Mouse (Mus musculus): ENCODE measurements at regions not wholly inside any gene's neighbourhood (a gene's known extent, or its start where the extent isn't known, plus 50 kb on each side); places are given as distances from the start of the nearest gene placed in this dataset.

- DNase-seq, result no peak
These were observed 50.4 kb upstream of the Atg10 start for GRCm38 (mm10) chr13:91274131-91274530.

GRCm38 (mm10) chr13:91274615-91275014 is 50.8 kb upstream of the Atg10 start:
- no peak for DNase-seq

GRCm38 (mm10) chr13:91279487-91279886 is 55.7 kb upstream of the Atg10 start:
- no peak for DNase-seq

- no peak for DNase-seq
These were observed 71.9 kb upstream of the Atg10 start for GRCm38 (mm10) chr13:91295552-91296170.

GRCm38 (mm10) chr13:91296521-91297160 is 72.9 kb upstream of the Atg10 start:
- DNase-seq, result no peak

GRCm38 (mm10) chr13:91301849-91302248 is 78.1 kb upstream of the Atg10 start:
- DNase-seq, result no peak

GRCm38 (mm10) chr13:91305697-91306405 is 82.1 kb upstream of the Atg10 start:
- no peak for DNase-seq

GRCm38 (mm10) chr13:91306545-91306944 is 82.8 kb upstream of the Atg10 start:
- DNase-seq, result no peak

GRCm38 (mm10) chr13:91312905-91313571 is 89.3 kb upstream of the Atg10 start:
- no peak for DNase-seq

GRCm38 (mm10) chr13:91322331-91322730 is 98.6 kb upstream of the Atg10 start:
- no peak for DNase-seq

- DNase-seq, result no peak
These were observed 103.1 kb upstream of the Atg10 start for GRCm38 (mm10) chr13:91326834-91327233.

- no peak for DNase-seq
These were observed 110.5 kb upstream of the Atg10 start for GRCm38 (mm10) chr13:91334283-91334682.

GRCm38 (mm10) chr13:91344139-91344538 is 115.9 kb upstream of the Ssbp2 start:
- DNase-seq, result no peak

GRCm38 (mm10) chr13:91348489-91349083 is 111.5 kb upstream of the Ssbp2 start:
- DNase-seq, result no peak

GRCm38 (mm10) chr13:91352311-91352710 is 107.8 kb upstream of the Ssbp2 start:
- DNase-seq, result no peak

- DNase-seq, result no peak
These were observed 103.6 kb upstream of the Ssbp2 start for GRCm38 (mm10) chr13:91356516-91356915.

GRCm38 (mm10) chr13:91360121-91360520 is 100.0 kb upstream of the Ssbp2 start:
- no peak for DNase-seq

GRCm38 (mm10) chr13:91365270-91365952 is 94.7 kb upstream of the Ssbp2 start:
- peak; percentile 99 for DNase-seq

- no peak for DNase-seq
These were observed 93.5 kb upstream of the Ssbp2 start for GRCm38 (mm10) chr13:91366540-91366939.

GRCm38 (mm10) chr13:91367896-91368556 is 92.1 kb upstream of the Ssbp2 start:
- no peak for DNase-seq

- no peak for DNase-seq
These were observed 91.4 kb upstream of the Ssbp2 start for GRCm38 (mm10) chr13:91368664-91369063.

GRCm38 (mm10) chr13:91370021-91370420 is 90.1 kb upstream of the Ssbp2 start:
- DNase-seq, result no peak

Measured in cerebellum, adult 9-10 months (tissue).